Mouse (Mus musculus) layer of hippocampus, postnatal 10 days (tissue): ENCODE measurements around the gene Hps3. TPM values are rescaled to one million over a fixed set of nuclear protein-coding genes. Genes with fewer than 3 reads are reported as not detected.

Experiments used
- DNase-seq, 2 experiments: peaks; one replicate each; pipeline ENCODE4 v3.0.0; 2021; ENCODE audit warnings: low spot score in 2 of 2
- total RNA-seq, 2 experiments: library from RNA; stranded (reverse); gene quantifications; 2 replicates each; pipeline ENCODE4 v1.2.3; 2021

The Hps3 gene
- total RNA-seq, 2 experiments from 2014 or later: 21.7 to 21.8 TPM

- no peak for DNase-seq
Measured at GRCm38 (mm10) chr3:20007275-20007674, 27.8 kb downstream of the Hps3 start.

- no peak for DNase-seq
Measured at GRCm38 (mm10) chr3:20005611-20006010, 29.5 kb downstream of the Hps3 start.

- DNase-seq: no peak
Measured at GRCm38 (mm10) chr3:20004422-20004821, 30.7 kb downstream of the Hps3 start.

- no peak for DNase-seq
Measured at GRCm38 (mm10) chr3:20002786-20003185, 32.3 kb downstream of the Hps3 start.

- DNase-seq: no peak
Measured at GRCm38 (mm10) chr3:20000806-20001205, 34.3 kb downstream of the Hps3 start.

- no peak for DNase-seq
Measured at GRCm38 (mm10) chr3:19999551-19999950, 35.6 kb downstream of the Hps3 start.

- no peak for DNase-seq
Measured at GRCm38 (mm10) chr3:19992388-19992787, 42.7 kb downstream of the Hps3 start.

GRCm38 (mm10) chr3:19990031-19990430 is 45.1 kb downstream of the Hps3 start:
- no peak for DNase-seq

- DNase-seq: no peak
Measured at GRCm38 (mm10) chr3:19986123-19986522, 49.0 kb downstream of the Hps3 start.

- no peak for DNase-seq
Measured at GRCm38 (mm10) chr3:19982846-19983245, 52.3 kb downstream of the Hps3 start.

GRCm38 (mm10) chr3:19981156-19981555 is 54.0 kb downstream of the Hps3 start:
- no peak for DNase-seq

- DNase-seq: no peak
Measured at GRCm38 (mm10) chr3:19978474-19978873, 56.6 kb downstream of the Hps3 start.

- no peak for DNase-seq
Measured at GRCm38 (mm10) chr3:19966072-19966471, 69.0 kb downstream of the Hps3 start.

- no peak for DNase-seq
Measured at GRCm38 (mm10) chr3:19965239-19965638, 69.9 kb downstream of the Hps3 start.

- no peak for DNase-seq
Measured at GRCm38 (mm10) chr3:19964625-19965188, 70.4 kb downstream of the Hps3 start.

- no peak for DNase-seq
Measured at GRCm38 (mm10) chr3:19962769-19963513, 72.2 kb downstream of the Hps3 start.

GRCm38 (mm10) chr3:19961341-19961740 is 73.8 kb downstream of the Hps3 start:
- DNase-seq: no peak

- no peak for DNase-seq
Measured at GRCm38 (mm10) chr3:19960570-19961114, 74.5 kb downstream of the Hps3 start.

GRCm38 (mm10) chr3:19958983-19959382 is 76.1 kb downstream of the Hps3 start:
- DNase-seq: no peak

- no peak for DNase-seq
Measured at GRCm38 (mm10) chr3:19958031-19958430, 77.1 kb downstream of the Hps3 start.

GRCm38 (mm10) chr3:19956885-19957284 is 78.2 kb downstream of the Hps3 start, which contains the start of gene Cp:
TSS of gene Cp (plus strand) at chr3:19957054.
- peak in 1 of 2 experiments; percentile 13 for DNase-seq

GRCm38 (mm10) chr3:19953865-19954264 is 81.2 kb downstream of the Hps3 start:
- peak in 1 of 2 experiments; percentile 4 for DNase-seq

- DNase-seq: no peak
Measured at GRCm38 (mm10) chr3:19953425-19953824, 81.7 kb downstream of the Hps3 start.
